In the genomic region with DNA sequence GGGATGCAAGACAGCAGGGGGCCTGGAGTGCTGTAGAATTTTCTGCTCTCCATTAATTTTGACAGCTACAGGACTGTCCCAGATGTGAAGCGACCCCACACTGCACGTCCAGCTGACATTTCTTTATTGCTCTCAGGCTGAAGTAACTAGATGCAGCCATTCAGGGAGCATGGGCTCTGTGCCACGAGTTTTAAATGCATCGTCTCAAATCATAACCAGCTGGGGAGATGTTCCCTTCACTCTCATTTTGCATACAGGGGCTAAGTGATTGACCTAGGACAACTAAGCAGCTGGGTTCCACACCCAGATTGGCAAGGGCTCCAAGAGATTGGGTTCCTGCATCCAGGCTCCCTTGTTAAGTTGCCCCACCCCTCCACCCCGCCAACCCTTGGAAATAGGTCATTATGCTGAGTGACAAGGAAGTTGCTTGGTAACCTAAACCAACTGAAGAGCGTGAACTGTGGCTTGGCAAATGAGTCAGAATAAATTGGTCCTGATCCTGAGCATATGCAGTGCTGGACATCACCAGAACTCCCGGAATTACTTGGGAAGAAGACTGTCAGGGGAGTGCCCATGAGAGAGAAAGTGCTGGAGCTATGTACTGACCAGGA, we compare ENCODE assay signal across 11 mouse cellular contexts.
DNase-seq lines count a peak whose midpoint lies in the region; ATAC-seq and TF ChIP-seq lines count a peak whose summit lies in the region.
"Had no signal": no experiment of that assay in that cellular context is flagged by ENCODE, and none has a peak within 500 bp of the region (broad histone marks: within the 10 kb centered on the region; RNA-seq: fewer than 3 reads in every experiment).

No protein-coding gene starts in this region.

- no peak overlapping the region for H3K4me3 ChIP-seq in kidney, adult 2 months (ENCODE audit: insufficient read depth, low read depth, low read length)
- H3K4me3 ChIP-seq in embryonic facial prominence, embryonic 13.5 days, result no peak overlapping the region
- H3K4me3 ChIP-seq: heart, embryonic 13.5 days; liver, embryonic 15.5 days; neural tube, embryonic 13.5 days had no signal

- peak; percentile 68 for DNase-seq in kidney, postnatal 10 days
- no peak for DNase-seq in kidney, adult 2 months
- DNase-seq in brain, embryonic 14.5 days (ENCODE audit: low read depth), result peak; percentile 67
- DNase-seq in lung, postnatal 36 days, result peak; percentile 35
- DNase-seq in spleen, postnatal 36 days (ENCODE audit: low spot score in 2 of 2), result no peak
- no peak for DNase-seq in left cerebral cortex, adult 9 months (ENCODE audit: low spot score in 2 of 2)

- no peak for TF ChIP-seq POLR2A in kidney, adult 2 months (IDR thresholded peaks at IDR 0.05; ENCODE audit: low read depth, low read length)
- no peak for TF ChIP-seq POLR2A in brain, embryonic 14.5 days (IDR thresholded peaks at IDR 0.05; ENCODE audit: borderline replicate concordance, extremely low read depth, insufficient read depth, insufficient read length, poor library complexity, severe bottlenecking)

- whole genome bisulfite sequencing in kidney, adult 2 months, result 41% methylated on average over 7 of the region's 7 CpGs
- 19% methylated on average over 7 of the region's 7 CpGs for WGBS in embryonic facial prominence, embryonic 13.5 days

- no peak for TF ChIP-seq CTCF in kidney, adult 2 months (conservative IDR thresholded peaks at IDR 0.05; ENCODE audit: insufficient read depth, insufficient read length, low read depth, low read length)
- TF ChIP-seq CTCF in brain, embryonic 14.5 days (IDR thresholded peaks at IDR 0.05; ENCODE audit: borderline replicate concordance, extremely low read depth, insufficient read depth, insufficient read length), result no peak

- no peak overlapping the region for H3K27ac ChIP-seq in kidney, adult 2 months (ENCODE audit: insufficient read depth, low read depth, low read length)
- H3K27ac ChIP-seq in embryonic facial prominence, embryonic 13.5 days, result no peak overlapping the region
- H3K27ac ChIP-seq: heart, embryonic 13.5 days; liver, embryonic 15.5 days; neural tube, embryonic 13.5 days had no signal

- H3K27me3 ChIP-seq in kidney, adult 2 months (replicated peaks; ENCODE audit: control insufficient read depth, insufficient read depth, low read length), result no peaks in the 10 kb centered on the region
- H3K27me3 ChIP-seq in embryonic facial prominence, embryonic 13.5 days, result peaks cover 6% of the 10 kb centered on the region; the same call in 1 of the 2 replicates
- H3K27me3 ChIP-seq: heart, embryonic 13.5 days; liver, embryonic 15.5 days; neural tube, embryonic 13.5 days had no signal

- no peaks in the 10 kb centered on the region for H3K9me3 ChIP-seq in embryonic facial prominence, embryonic 13.5 days
- H3K9me3 ChIP-seq: heart, embryonic 13.5 days; liver, embryonic 15.5 days; neural tube, embryonic 13.5 days had no signal

- 0 out of 2 replicates have a peak, but pooled peaks have one; percentile 32 for ATAC-seq in embryonic facial prominence, embryonic 13.5 days (ENCODE audit: insufficient number of reproducible peaks, insufficient read depth, low FRiP score, low TSS enrichment, low read depth)
- ATAC-seq in cerebellum, adult (ENCODE audit: insufficient number of reproducible peaks, low FRiP score, low TSS enrichment), result no peak; the same call in 1 of the 2 replicates

- no peaks in the 10 kb centered on the region for H3K36me3 ChIP-seq in kidney, adult 2 months (ENCODE audit: control insufficient read depth, insufficient read depth, low read length)
- H3K36me3 ChIP-seq in embryonic facial prominence, embryonic 13.5 days, result no peaks in the 10 kb centered on the region
- H3K36me3 ChIP-seq: heart, embryonic 13.5 days; liver, embryonic 15.5 days; neural tube, embryonic 13.5 days had no signal

- H3K4me2 ChIP-seq in embryonic facial prominence, embryonic 13.5 days, result 0 out of 2 replicates have a peak overlapping the region, but pooled peaks have one; percentile 14
- H3K4me2 ChIP-seq: heart, embryonic 13.5 days; liver, embryonic 15.5 days; neural tube, embryonic 13.5 days had no signal

- no peak overlapping the region for H3K9ac ChIP-seq in embryonic facial prominence, embryonic 13.5 days
- H3K9ac ChIP-seq: heart, embryonic 13.5 days; liver, embryonic 15.5 days; neural tube, embryonic 13.5 days had no signal

- H3K4me1 ChIP-seq in kidney, adult 2 months (ENCODE audit: control insufficient read depth, insufficient read depth, low read length), result no peaks in the 10 kb centered on the region
- H3K4me1 ChIP-seq in embryonic facial prominence, embryonic 13.5 days, result peaks cover 28% of the 10 kb centered on the region
- H3K4me1 ChIP-seq: liver, embryonic 15.5 days had no signal

Comparison
In these comparisons a context has a peak if more than half of its experiments do, and no peak if none do; other contexts are left out.
1. DNase-seq: peak in kidney, postnatal 10 days (single experiment), brain, embryonic 14.5 days (single experiment) and lung, postnatal 36 days (single experiment); none in kidney, adult 2 months (single experiment), spleen, postnatal 36 days (0 of 2) and left cerebral cortex, adult 9 months (0 of 2).